Mouse (Mus musculus) thymus, postnatal 0 days (tissue): ENCODE data around the gene Tapt1. TPM values are rescaled to one million over a fixed set of nuclear protein-coding genes. Genes with fewer than 3 reads are reported as not detected.

Experiments
- DNase-seq: peaks from one replicate; pipeline ENCODE4 v3.0.0-alpha.2; 2015; ENCODE audit warnings: low spot score
- polyA plus RNA-seq: library from polyadenylated mRNA; unstranded; fragments of >200 nt; fragmentation: Nextera tagmentation; extraction: Ambion mirVana; gene quantifications from 2 replicates; pipeline ENCODE4 v1.2.1, GENCODE M21; 2015

Tapt1 gene
- 104 and 126 TPM in 2 replicates for polyA plus RNA-seq

GRCm38 (mm10) chr5:44226521-44227461, at the start of gene Tapt1:
Gene Tapt1 (minus strand): TSS chr5:44226626.
- peak; percentile 79 for DNase-seq

- no peak for DNase-seq
Measured at GRCm38 (mm10) chr5:44271564-44271963, 45.1 kb upstream of the Tapt1 start.

DNA sequence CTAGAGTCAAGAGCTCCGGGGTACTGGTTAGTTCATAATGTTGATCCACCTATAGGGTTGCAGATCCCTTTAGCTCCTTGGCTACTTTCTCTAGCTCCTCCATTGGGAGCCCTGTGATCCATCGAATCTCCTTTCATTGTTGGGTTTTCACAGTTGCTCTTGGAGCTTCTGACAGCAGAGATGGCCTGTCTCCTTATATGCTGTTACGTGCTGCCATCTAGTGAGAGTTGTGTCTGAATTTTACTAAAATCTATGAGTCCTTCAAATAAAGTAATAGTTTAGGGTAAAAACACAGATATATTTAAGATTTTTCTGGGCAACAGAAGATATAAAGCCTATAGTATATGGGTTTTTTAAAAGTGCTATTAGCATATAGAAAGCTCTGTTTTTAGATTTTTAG, 42.1 kb upstream of the Tapt1 start:
- peak; percentile 56 for DNase-seq

DNA sequence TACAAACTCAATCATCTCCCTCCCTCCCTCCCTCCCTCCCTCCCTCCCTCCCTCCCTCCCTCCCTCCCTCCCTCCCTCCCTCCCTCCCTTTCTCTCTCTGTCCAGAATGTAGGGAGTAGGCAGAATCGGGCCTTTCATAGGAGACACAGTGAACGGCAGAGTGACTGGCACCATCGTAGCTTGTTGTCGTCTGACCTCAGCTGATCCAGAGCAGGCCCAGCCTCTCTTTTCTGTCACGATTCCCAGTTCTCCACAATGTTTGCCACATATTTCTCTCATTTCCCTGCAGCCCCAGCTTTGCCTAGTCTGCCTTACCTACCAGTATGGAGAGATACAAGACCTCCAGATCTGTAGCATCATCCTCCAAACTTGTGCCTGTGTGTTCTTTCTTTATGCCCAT, 35.3 kb upstream of the Tapt1 start:
- no peak for DNase-seq

DNA sequence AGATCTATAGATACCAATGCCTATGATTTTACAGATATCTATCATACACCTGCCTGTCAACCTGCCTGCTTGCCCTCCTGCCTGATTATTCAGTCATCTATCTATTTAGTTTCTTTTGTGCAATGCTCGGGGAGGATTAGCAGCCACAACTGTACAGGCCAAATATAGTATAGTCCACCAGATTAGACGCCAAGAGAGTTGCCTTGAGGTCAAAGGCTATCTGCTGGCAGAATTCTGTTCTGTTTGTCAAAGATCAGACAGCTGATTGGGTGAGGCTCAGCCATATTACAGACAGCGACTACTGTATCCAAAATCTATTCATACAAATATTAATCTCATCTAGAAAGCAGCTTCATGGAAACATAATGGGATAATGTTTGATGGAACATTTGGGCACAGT, 34.7 kb upstream of the Tapt1 start:
- DNase-seq: no peak

DNA sequence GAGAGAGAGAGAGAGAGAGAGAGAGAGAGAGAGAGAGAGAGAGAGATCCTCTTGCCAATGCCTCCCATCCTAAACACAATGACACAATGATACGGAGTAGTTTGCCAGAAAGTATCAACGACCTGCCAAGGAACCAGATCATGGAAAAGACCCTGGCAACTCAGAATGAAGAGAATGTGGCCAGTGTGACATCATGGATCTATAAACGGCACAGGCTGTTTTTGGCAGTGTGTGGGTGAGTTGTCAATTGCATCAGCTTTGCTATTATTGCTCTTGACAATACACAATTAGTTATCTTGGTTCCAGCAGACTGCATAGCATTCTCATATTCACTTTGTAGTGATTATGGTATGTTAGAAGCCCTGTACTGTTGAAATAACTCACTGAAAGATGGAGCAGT, 33.3 kb upstream of the Tapt1 start:
- no peak for DNase-seq

DNA sequence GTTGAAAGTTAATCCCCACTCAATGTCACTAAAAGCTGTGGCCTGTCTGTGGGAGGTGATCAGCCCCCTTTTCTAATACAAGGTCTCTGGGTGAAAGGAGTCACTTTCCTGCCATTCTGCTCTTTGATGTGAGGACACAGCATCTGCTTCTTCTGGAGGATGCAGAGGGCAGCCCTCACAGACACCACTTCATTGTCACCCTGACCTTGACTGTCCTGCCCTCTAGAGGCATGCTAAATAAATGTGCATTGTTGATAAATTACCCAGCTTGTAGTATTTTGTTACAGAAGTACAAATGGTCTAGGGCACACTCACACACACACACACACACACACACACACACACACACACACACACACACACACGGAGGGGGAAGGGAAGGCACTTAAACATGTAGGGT, 31.7 kb upstream of the Tapt1 start:
- DNase-seq: peak; percentile 61

DNA sequence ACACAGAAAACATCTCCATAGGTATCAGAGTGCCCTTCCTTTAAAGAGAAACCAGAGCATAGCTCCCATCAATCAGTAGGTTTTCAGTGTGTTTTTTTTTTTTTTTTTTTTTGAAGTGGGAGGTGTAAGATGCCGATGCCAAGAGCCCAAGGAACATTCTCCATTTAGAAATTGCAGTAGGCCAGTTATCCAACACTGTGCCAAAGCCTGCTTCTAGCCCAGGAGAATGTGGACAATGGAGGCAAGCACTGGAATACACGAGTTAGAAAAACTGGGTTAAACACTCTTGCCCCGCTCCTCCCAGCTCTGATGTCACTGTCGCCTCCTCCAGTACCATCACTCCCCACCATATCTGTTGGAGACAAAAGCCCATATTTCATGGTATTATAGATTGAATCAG, 31.0 kb upstream of the Tapt1 start:
- no peak for DNase-seq

DNA sequence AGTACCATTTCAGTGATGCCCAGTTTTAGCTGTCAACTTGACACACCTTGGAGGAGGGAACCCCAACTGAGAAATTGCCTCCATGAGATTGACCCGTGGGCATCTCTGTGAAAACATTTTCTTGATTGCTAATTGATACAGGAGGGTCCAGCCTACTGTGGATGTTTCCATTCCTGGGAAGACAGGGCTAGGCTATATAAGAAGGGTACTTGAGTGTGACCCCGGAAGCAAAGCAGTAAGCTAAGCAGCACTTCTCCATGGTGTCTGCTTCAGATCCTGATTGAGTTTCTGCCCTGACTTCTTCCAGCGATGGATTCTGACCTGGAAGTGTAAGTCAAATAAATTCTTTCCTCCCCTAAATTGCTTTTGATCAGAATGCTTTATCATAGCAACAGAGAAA, 30.1 kb upstream of the Tapt1 start:
- no peak for DNase-seq

- no peak for DNase-seq
Measured at GRCm38 (mm10) chr5:44255756-44256398, 29.5 kb upstream of the Tapt1 start.

- DNase-seq: no peak
Measured at GRCm38 (mm10) chr5:44253449-44253848, 27.0 kb upstream of the Tapt1 start.

DNA sequence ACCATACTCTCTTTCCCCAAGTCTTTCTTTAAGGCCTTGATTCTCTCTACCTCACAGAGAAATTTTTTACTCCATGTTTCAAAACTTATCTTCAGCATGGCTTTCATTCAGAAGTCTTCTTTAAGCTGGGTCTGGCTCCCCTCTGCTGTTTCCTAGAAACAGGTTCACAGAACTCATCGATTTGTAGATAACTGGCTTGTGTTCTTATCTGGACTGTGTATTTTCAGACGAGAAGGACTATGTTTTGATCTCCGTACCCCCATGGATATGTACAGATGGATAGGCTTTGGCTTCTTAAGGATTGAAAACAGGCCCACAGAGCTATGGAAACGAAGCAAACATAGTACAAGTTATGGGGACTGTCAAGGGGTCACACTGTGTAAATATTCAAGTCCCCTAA, 26.0 kb upstream of the Tapt1 start:
- DNase-seq: no peak

GRCm38 (mm10) chr5:44250211-44250955, 24.0 kb upstream of the Tapt1 start:
- DNase-seq: no peak

DNA sequence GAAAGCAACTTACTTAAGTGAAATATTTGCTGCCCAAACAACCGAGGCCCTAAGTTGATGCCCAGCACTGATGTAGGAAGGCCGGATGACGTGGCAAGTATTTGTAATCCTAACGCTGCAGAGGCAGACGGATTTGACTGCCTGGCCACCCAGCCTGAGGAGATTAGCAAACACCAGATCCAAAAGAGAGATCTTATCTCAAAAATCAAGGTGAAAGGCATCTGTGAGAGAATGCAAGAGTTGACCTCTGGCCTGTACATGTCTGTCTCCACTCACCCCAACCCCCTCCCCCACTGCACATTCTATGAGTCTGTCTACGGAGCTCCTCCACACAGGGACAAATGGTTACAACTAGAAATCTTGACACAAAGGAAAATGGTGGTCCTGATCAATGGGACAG, 22.9 kb upstream of the Tapt1 start:
- no peak for DNase-seq

- no peak for DNase-seq
Measured at GRCm38 (mm10) chr5:44246493-44247217, 20.2 kb upstream of the Tapt1 start.

DNA sequence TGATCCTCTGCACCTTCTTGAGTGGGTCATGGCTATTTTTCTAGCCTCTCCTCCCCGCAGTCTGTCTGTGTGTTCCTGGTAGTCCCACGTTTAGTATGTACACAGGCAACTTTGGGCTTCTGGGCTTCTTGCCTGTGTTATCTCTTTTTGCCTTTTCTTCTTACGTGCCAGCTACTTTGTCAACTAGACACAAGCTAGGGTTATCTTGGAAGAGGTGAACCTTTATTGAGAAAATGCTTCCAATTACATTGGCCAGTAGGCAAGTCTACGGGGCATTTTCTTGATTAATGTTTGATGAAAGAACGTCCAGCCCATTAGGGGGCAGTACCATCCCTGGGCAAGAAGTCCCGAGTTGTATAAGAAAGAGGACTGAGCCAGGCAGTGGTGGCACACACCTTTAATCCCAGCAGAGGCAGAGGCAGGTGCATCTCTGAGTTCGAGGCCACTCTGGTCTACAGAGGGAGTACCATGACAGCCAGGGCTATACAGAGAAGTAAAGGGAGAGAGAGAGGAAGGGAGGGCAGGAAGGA, 18.5 kb upstream of the Tapt1 start:
- DNase-seq: no peak

- DNase-seq: no peak
Measured at GRCm38 (mm10) chr5:44242828-44243227, 16.4 kb upstream of the Tapt1 start.

- no peak for DNase-seq
Measured at GRCm38 (mm10) chr5:44241726-44242125, 15.3 kb upstream of the Tapt1 start.

DNA sequence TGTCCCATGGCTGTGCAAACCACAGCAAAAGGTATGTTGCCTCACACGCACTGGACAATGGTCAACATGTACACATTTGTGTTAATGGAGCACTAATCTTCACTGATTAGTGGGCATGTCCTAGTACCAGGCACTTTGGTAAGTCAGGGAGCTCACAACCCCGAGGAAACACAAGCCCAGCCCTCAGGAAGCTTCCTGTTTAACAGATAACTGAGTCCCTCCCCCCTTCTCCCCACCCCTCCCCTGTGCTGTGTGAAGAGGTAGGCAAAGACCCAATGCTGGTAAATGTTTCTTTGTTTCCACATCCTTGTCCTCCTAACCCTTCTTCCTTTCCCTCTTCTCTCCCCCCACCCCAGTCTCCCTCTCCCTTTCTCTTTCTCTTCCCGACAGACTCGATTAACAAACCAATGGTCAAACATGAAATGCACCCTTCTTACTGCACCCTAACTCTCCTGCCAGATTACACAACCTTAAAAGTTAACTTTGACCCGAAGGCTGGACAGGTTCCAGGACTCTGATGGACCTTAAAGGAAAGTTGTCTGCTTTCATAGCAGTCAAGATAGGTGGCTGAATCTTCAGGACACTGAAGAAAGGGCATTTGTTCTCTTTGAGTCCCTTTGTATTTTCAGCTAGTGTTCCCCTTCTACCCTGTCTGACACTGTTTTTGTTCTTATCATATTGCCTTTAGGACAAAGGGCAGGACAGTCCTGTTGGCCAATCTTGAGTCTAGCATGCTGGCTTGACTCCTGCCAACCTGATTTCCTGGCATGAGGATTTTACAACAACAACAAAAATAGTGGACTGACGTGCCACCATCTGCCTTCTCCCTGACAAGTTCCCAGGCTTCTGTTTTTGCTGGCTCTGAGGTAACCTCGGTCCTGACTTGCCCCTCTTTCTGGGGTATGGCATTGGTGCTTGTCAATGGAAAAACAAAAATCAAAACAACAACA, 13.0 kb upstream of the Tapt1 start:
- peak; percentile 51 for DNase-seq

DNA sequence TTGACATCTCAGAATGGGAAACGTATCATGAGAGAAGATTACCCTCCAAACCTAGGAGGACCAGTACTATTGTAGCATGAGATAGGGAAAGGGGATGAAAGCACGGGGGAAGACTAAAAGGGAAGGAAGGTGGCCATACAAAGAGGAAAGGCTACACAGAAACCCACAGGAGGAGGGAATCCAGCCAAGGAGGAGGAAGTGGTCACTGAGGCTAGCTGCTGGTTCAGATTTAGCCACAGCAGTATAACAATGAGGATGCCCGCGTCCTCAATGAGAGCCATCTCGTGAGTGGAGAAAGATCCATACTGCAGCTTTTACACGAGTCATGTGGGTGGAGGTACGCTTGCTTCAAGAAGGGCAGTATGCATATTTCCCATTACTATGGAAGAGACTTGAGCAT, 11.8 kb upstream of the Tapt1 start:
- no peak for DNase-seq
